Mouse (Mus musculus): Measurements from ENCODE around the gene Dmrt3. TPM values are rescaled to one million over a fixed set of nuclear protein-coding genes. Genes with fewer than 3 reads are reported as not detected.

Gene Dmrt3
- 1.8 and 1.9 TPM in 2 replicates for polyA plus RNA-seq (2015; fragmentation: Nextera tagmentation; extraction: Ambion mirVana)

- H3K9me3 ChIP-seq (replicated peaks), result no peaks in the 10 kb centered on the region
- H3K4me3 ChIP-seq (replicated peaks), result peak within 1 kb of the TSS; percentile 28
- under 1% methylated on average over 25 of the region's 29 CpGs for WGBS
- peak; percentile 33; the same call in 1 of the 2 replicates for ATAC-seq (ENCODE audit: low FRiP score)
- no peak within 1 kb of the TSS for H3K9ac ChIP-seq (replicated peaks)
- peaks cover 23% of the 10 kb centered on the region for H3K4me1 ChIP-seq
- H3K36me3 ChIP-seq, result no peaks in the 10 kb centered on the region
- peak within 1 kb of the TSS; percentile 49 for H3K4me2 ChIP-seq
- peaks cover 91% of the 10 kb centered on the region for H3K27me3 ChIP-seq (replicated peaks)
- no peak within 1 kb of the TSS for H3K27ac ChIP-seq (replicated peaks)
Measured at GRCm38 (mm10) chr19:25610015-25610410, at the start of gene Dmrt3. Dmrt3 (plus strand) TSS chr19:25610301.

GRCm38 (mm10) chr19:25564430-25564829 is 45.7 kb upstream of the Dmrt3 start:
- Histone ChIP-seq H3K9ac (replicated peaks) (no peak overlapping the region), H3K4me2 (no peak overlapping the region), H3K4me3 (replicated peaks) (no peak overlapping the region), H3K27me3 (replicated peaks) (peaks cover 11% of the 10 kb centered on the region; the same call in 1 of the 2 replicates), H3K9me3 (replicated peaks) (no peaks in the 10 kb centered on the region), H3K36me3 (no peaks in the 10 kb centered on the region), H3K27ac (replicated peaks) (no peak overlapping the region), H3K4me1 (no peaks in the 10 kb centered on the region)
- WGBS, result 60% methylated on average over 12 of the region's 12 CpGs
- ATAC-seq (ENCODE audit: low FRiP score), result no peak

GRCm38 (mm10) chr19:25569778-25570177 is 40.3 kb upstream of the Dmrt3 start:
- no peaks in the 10 kb centered on the region for H3K4me1 ChIP-seq
- WGBS, result 88% methylated on average over 7 of the region's 7 CpGs
- H3K4me3 ChIP-seq (replicated peaks), result no peak overlapping the region
- no peak overlapping the region for H3K27ac ChIP-seq (replicated peaks)
- H3K27me3 ChIP-seq (replicated peaks), result peaks cover 22% of the 10 kb centered on the region
- no peaks in the 10 kb centered on the region for H3K9me3 ChIP-seq (replicated peaks)
- H3K36me3 ChIP-seq, result no peaks in the 10 kb centered on the region
- no peak overlapping the region for H3K4me2 ChIP-seq
- H3K9ac ChIP-seq (replicated peaks), result no peak overlapping the region
- ATAC-seq (ENCODE audit: low FRiP score), result no peak

- Histone ChIP-seq H3K4me2 (no peak overlapping the region), H3K9ac (replicated peaks) (no peak overlapping the region), H3K36me3 (no peaks in the 10 kb centered on the region), H3K27me3 (replicated peaks) (peaks cover 35% of the 10 kb centered on the region), H3K4me1 (peaks cover 9% of the 10 kb centered on the region), H3K4me3 (replicated peaks) (no peak overlapping the region), H3K9me3 (replicated peaks) (no peaks in the 10 kb centered on the region), H3K27ac (replicated peaks) (no peak overlapping the region)
- no peak for ATAC-seq (ENCODE audit: low FRiP score)
- 51% methylated on average over 10 of the region's 10 CpGs for WGBS
Measured at GRCm38 (mm10) chr19:25574431-25574830, 35.7 kb upstream of the Dmrt3 start.

GRCm38 (mm10) chr19:25574981-25575814 is 34.9 kb upstream of the Dmrt3 start:
- H3K9ac ChIP-seq (replicated peaks), result no peak overlapping the region
- H3K4me3 ChIP-seq (replicated peaks), result 0 out of 2 replicates have a peak overlapping the region, but pooled peaks have one; percentile 5
- H3K4me2 ChIP-seq, result 0 out of 2 replicates have a peak overlapping the region, but pooled peaks have one; percentile 19
- no peak overlapping the region for H3K27ac ChIP-seq (replicated peaks)
- peaks cover 9% of the 10 kb centered on the region for H3K4me1 ChIP-seq
- H3K9me3 ChIP-seq (replicated peaks), result no peaks in the 10 kb centered on the region
- H3K27me3 ChIP-seq (replicated peaks), result peaks cover 35% of the 10 kb centered on the region
- H3K36me3 ChIP-seq, result no peaks in the 10 kb centered on the region
- ATAC-seq (ENCODE audit: low FRiP score), result no peak
- WGBS, result 9% methylated on average over 17 of the region's 17 CpGs

GRCm38 (mm10) chr19:25578358-25578757 is 31.7 kb upstream of the Dmrt3 start:
- WGBS, result 95% methylated on average over 2 of the region's 2 CpGs
- ATAC-seq (ENCODE audit: low FRiP score), result no peak
- no peak overlapping the region for H3K4me3 ChIP-seq (replicated peaks)

GRCm38 (mm10) chr19:25579440-25579839 is 30.7 kb upstream of the Dmrt3 start:
- H3K36me3 ChIP-seq, result no peaks in the 10 kb centered on the region
- 92% methylated on average over 2 of the region's 2 CpGs for WGBS
- ATAC-seq (ENCODE audit: low FRiP score), result no peak

More at GRCm38 (mm10) chr19:25578358-25578757, 31.7 kb upstream of the Dmrt3 start:
- peaks cover 9% of the 10 kb centered on the region for H3K4me1 ChIP-seq
- no peak overlapping the region for H3K9ac ChIP-seq (replicated peaks)
- H3K27me3 ChIP-seq (replicated peaks), result peaks cover 23% of the 10 kb centered on the region
- no peak overlapping the region for H3K4me2 ChIP-seq
- H3K36me3 ChIP-seq, result no peaks in the 10 kb centered on the region
- no peak overlapping the region for H3K27ac ChIP-seq (replicated peaks)
- no peaks in the 10 kb centered on the region for H3K9me3 ChIP-seq (replicated peaks)

GRCm38 (mm10) chr19:25597717-25598232 is 12.3 kb upstream of the Dmrt3 start:
- H3K4me2 ChIP-seq, result no peak overlapping the region
- H3K36me3 ChIP-seq, result no peaks in the 10 kb centered on the region
- no peaks in the 10 kb centered on the region for H3K9me3 ChIP-seq (replicated peaks)
- WGBS, result 63% methylated on average over 3 of the region's 3 CpGs
- no peak overlapping the region for H3K4me3 ChIP-seq (replicated peaks)
- H3K9ac ChIP-seq (replicated peaks), result no peak overlapping the region
- no peak overlapping the region for H3K27ac ChIP-seq (replicated peaks)
- H3K4me1 ChIP-seq, result no peaks in the 10 kb centered on the region
- no peak for ATAC-seq (ENCODE audit: low FRiP score)
- peaks cover 85% of the 10 kb centered on the region for H3K27me3 ChIP-seq (replicated peaks)

More at GRCm38 (mm10) chr19:25579440-25579839, 30.7 kb upstream of the Dmrt3 start:
- H3K27ac ChIP-seq (replicated peaks), result no peak overlapping the region
- H3K4me3 ChIP-seq (replicated peaks), result no peak overlapping the region
- H3K4me1 ChIP-seq, result peaks cover 9% of the 10 kb centered on the region
- H3K9me3 ChIP-seq (replicated peaks), result no peaks in the 10 kb centered on the region
- H3K9ac ChIP-seq (replicated peaks), result no peak overlapping the region
- H3K4me2 ChIP-seq, result no peak overlapping the region
- peaks cover 23% of the 10 kb centered on the region for H3K27me3 ChIP-seq (replicated peaks)

- no peak overlapping the region for H3K4me2 ChIP-seq
- no peaks in the 10 kb centered on the region for H3K9me3 ChIP-seq (replicated peaks)
- H3K4me1 ChIP-seq, result no peaks in the 10 kb centered on the region
- no peak overlapping the region for H3K4me3 ChIP-seq (replicated peaks)
- no peak overlapping the region for H3K9ac ChIP-seq (replicated peaks)
- WGBS, result 22% methylated on average over 4 of the region's 4 CpGs
- peaks cover 88% of the 10 kb centered on the region for H3K27me3 ChIP-seq (replicated peaks)
- no peak for ATAC-seq (ENCODE audit: low FRiP score)
- no peak overlapping the region for H3K27ac ChIP-seq (replicated peaks)
- H3K36me3 ChIP-seq, result no peaks in the 10 kb centered on the region
Measured at GRCm38 (mm10) chr19:25598626-25599025, 11.5 kb upstream of the Dmrt3 start.

- ATAC-seq (ENCODE audit: low FRiP score), result no peak
Measured at GRCm38 (mm10) chr19:25601966-25602365, 8.1 kb upstream of the Dmrt3 start.

GRCm38 (mm10) chr19:25607461-25608205 is 2.5 kb upstream of the Dmrt3 start:
- Histone ChIP-seq H3K27me3 (replicated peaks) (peaks cover 85% of the 10 kb centered on the region), H3K4me1 (peaks cover 23% of the 10 kb centered on the region), H3K4me3 (replicated peaks) (no peak overlapping the region), H3K4me2 (no peak overlapping the region), H3K9me3 (replicated peaks) (no peaks in the 10 kb centered on the region), H3K27ac (replicated peaks) (no peak overlapping the region), H3K36me3 (no peaks in the 10 kb centered on the region), H3K9ac (replicated peaks) (no peak overlapping the region)
- 2% methylated on average over 21 of the region's 21 CpGs for WGBS
- ATAC-seq (ENCODE audit: low FRiP score), result no peak

More at GRCm38 (mm10) chr19:25601966-25602365, 8.1 kb upstream of the Dmrt3 start:
- Histone ChIP-seq H3K4me3 (replicated peaks) (no peak overlapping the region), H3K27me3 (replicated peaks) (peaks cover 90% of the 10 kb centered on the region), H3K4me1 (peaks cover 10% of the 10 kb centered on the region; the same call in 1 of the 2 replicates), H3K9me3 (replicated peaks) (no peaks in the 10 kb centered on the region), H3K9ac (replicated peaks) (no peak overlapping the region), H3K36me3 (no peaks in the 10 kb centered on the region), H3K4me2 (no peak overlapping the region), H3K27ac (replicated peaks) (no peak overlapping the region)
- WGBS, result 3% methylated on average over 8 of the region's 8 CpGs
